ENCODE assay signal across 9 mouse cellular contexts in genomic region chr7:141294479-141294878, GRCm38 (mm10). TPM values are rescaled to one million over a fixed set of nuclear protein-coding genes. Genes with fewer than 3 reads are reported as not detected.
A peak's percentile ranks its signal among the peaks of the same experiment; 100 is the strongest.
DNase-seq lines count a peak whose midpoint lies in the region; ATAC-seq and TF ChIP-seq lines count a peak whose summit lies in the region.
"Had no signal": no experiment of that assay in that cellular context is flagged by ENCODE, and none has a peak within 500 bp of the region (broad histone marks: within the 10 kb centered on the region; RNA-seq: fewer than 3 reads in every experiment).

No protein-coding gene starts in this region.

- TF ChIP-seq CTCF in heart, postnatal 0 days (IDR thresholded peaks at IDR 0.05; ENCODE audit: low read depth), result no peak

- no peak overlapping the region for H3K9ac ChIP-seq in heart, postnatal 0 days (replicated peaks; ENCODE audit: low read depth, low read length)
- H3K9ac ChIP-seq in embryonic facial prominence, embryonic 11.5 days (replicated peaks; ENCODE audit: low read length), result no peak overlapping the region; the same call in 1 of the 2 replicates
- H3K9ac ChIP-seq in intestine, embryonic 14.5 days (ENCODE audit: low read length), result no peak overlapping the region
- H3K9ac ChIP-seq in midbrain, embryonic 15.5 days, result no peak overlapping the region

- TF ChIP-seq EP300 in heart, postnatal 0 days (IDR thresholded peaks at IDR 0.05; ENCODE audit: low read depth), result no peak

- no peak for ATAC-seq in heart, postnatal 0 days (ENCODE audit: insufficient read depth, low read depth)
- no peak for ATAC-seq in embryonic facial prominence, embryonic 11.5 days (replicated peaks; ENCODE audit: insufficient number of reproducible peaks, low FRiP score, low TSS enrichment, low read depth)
- no peak for ATAC-seq in intestine, embryonic 14.5 days (replicated peaks; ENCODE audit: low FRiP score, low TSS enrichment, low read depth)
- ATAC-seq in midbrain, embryonic 15.5 days (replicated peaks), result no peak
- ATAC-seq in inflammation-experienced regulatory T-cells, adult 6 months, result no peak

- H3K4me1 ChIP-seq in heart, postnatal 0 days (ENCODE audit: control insufficient read depth, insufficient read depth), result peaks cover 15% of the 10 kb centered on the region
- H3K4me1 ChIP-seq in embryonic facial prominence, embryonic 11.5 days (ENCODE audit: control insufficient read depth, insufficient read depth, low read length), result peaks cover 6% of the 10 kb centered on the region; the same call in 1 of the 2 replicates
- H3K4me1 ChIP-seq in intestine, embryonic 14.5 days (replicated peaks; ENCODE audit: control insufficient read depth, insufficient read depth, low read length), result peaks cover 18% of the 10 kb centered on the region
- peaks cover 30% of the 10 kb centered on the region for H3K4me1 ChIP-seq in midbrain, embryonic 15.5 days

- no peak for DNase-seq in heart, postnatal 0 days (ENCODE audit: low spot score)
- DNase-seq in heart, postnatal 10 days, result no peak
- peak; percentile 29 for DNase-seq in embryonic facial prominence, embryonic 11.5 days (ENCODE audit: low spot score)
- DNase-seq in intestine, embryonic 14.5 days (ENCODE audit: low spot score), result peak; percentile 66
- no peak for DNase-seq in cerebellum, adult 9-11 months
- DNase-seq in urinary bladder, postnatal 10 days (ENCODE audit: low spot score), result no peak

- peak overlapping the region; percentile 64 for H3K4me2 ChIP-seq in heart, postnatal 0 days (ENCODE audit: low read depth, low read length)
- H3K4me2 ChIP-seq in embryonic facial prominence, embryonic 11.5 days (ENCODE audit: low read depth, low read length), result peak overlapping the region; percentile 70
- H3K4me2 ChIP-seq in intestine, embryonic 14.5 days (ENCODE audit: low read length), result peak overlapping the region; percentile 69
- H3K4me2 ChIP-seq in midbrain, embryonic 15.5 days, result peak overlapping the region; percentile 66

- H3K27me3 ChIP-seq in heart, postnatal 0 days (ENCODE audit: control insufficient read depth, insufficient read depth, low read length), result peaks cover 54% of the 10 kb centered on the region
- H3K27me3 ChIP-seq in embryonic facial prominence, embryonic 11.5 days (ENCODE audit: control insufficient read depth, insufficient read depth, low read length), result peaks cover 34% of the 10 kb centered on the region
- H3K27me3 ChIP-seq in intestine, embryonic 14.5 days (replicated peaks; ENCODE audit: control insufficient read depth, insufficient read depth, low read length), result peaks cover 57% of the 10 kb centered on the region
- H3K27me3 ChIP-seq in midbrain, embryonic 15.5 days (replicated peaks), result peaks cover 46% of the 10 kb centered on the region

- H3K36me3 ChIP-seq in heart, postnatal 0 days (replicated peaks; ENCODE audit: control insufficient read depth, insufficient read depth, low read length), result peaks cover 16% of the 10 kb centered on the region
- no peaks in the 10 kb centered on the region for H3K36me3 ChIP-seq in embryonic facial prominence, embryonic 11.5 days (replicated peaks; ENCODE audit: control insufficient read depth, insufficient read depth, low read depth, low read length)
- H3K36me3 ChIP-seq in intestine, embryonic 14.5 days (ENCODE audit: control insufficient read depth, insufficient read depth, low read length), result peaks cover 21% of the 10 kb centered on the region
- H3K36me3 ChIP-seq in midbrain, embryonic 15.5 days (replicated peaks), result peaks cover 6% of the 10 kb centered on the region; the same call in 1 of the 2 replicates

- no peak overlapping the region for H3K27ac ChIP-seq in heart, postnatal 0 days (ENCODE audit: low read depth)
- no peak overlapping the region for H3K27ac ChIP-seq in embryonic facial prominence, embryonic 11.5 days (replicated peaks; ENCODE audit: low read depth, low read length)
- H3K27ac ChIP-seq in intestine, embryonic 14.5 days (ENCODE audit: low read depth), result no peak overlapping the region
- H3K27ac ChIP-seq in midbrain, embryonic 15.5 days, result no peak overlapping the region

- H3K4me3 ChIP-seq in heart, postnatal 0 days (ENCODE audit: low read depth, low read length), result peak overlapping the region; percentile 43
- peak overlapping the region; percentile 38 for H3K4me3 ChIP-seq in embryonic facial prominence, embryonic 11.5 days (ENCODE audit: low read depth, low read length)
- peak overlapping the region; percentile 31 for H3K4me3 ChIP-seq in intestine, embryonic 14.5 days (ENCODE audit: low read depth, low read length)
- H3K4me3 ChIP-seq in midbrain, embryonic 15.5 days, result 0 out of 2 replicates have a peak overlapping the region, but pooled peaks have one; percentile 35
- H3K4me3 ChIP-seq: myocyte had no signal

- H3K9me3 ChIP-seq in heart, postnatal 0 days (replicated peaks; ENCODE audit: control insufficient read depth, low read length), result no peaks in the 10 kb centered on the region
- H3K9me3 ChIP-seq in embryonic facial prominence, embryonic 11.5 days (replicated peaks; ENCODE audit: control insufficient read depth, low read length), result no peaks in the 10 kb centered on the region
- no peaks in the 10 kb centered on the region for H3K9me3 ChIP-seq in intestine, embryonic 14.5 days (ENCODE audit: control insufficient read depth, low read length)
- no peaks in the 10 kb centered on the region for H3K9me3 ChIP-seq in midbrain, embryonic 15.5 days

- WGBS in heart, postnatal 0 days, result 4% methylated on average over 21 of the region's 22 CpGs
- WGBS in embryonic facial prominence, embryonic 11.5 days, result 9% methylated on average over 22 of the region's 22 CpGs
- 6% methylated on average over 22 of the region's 22 CpGs for WGBS in intestine, embryonic 14.5 days
- WGBS in midbrain, embryonic 15.5 days, result 8% methylated on average over 22 of the region's 22 CpGs

- intact Hi-C loops in heart, postnatal 10 days (cut with DNase I), result no loop called here

RNA-seq across cellular contexts. Expression of gene Drd4, which starts 2.7 kb away (rescaled TPM):
- not detected in 2 replicates for total RNA-seq in heart, postnatal 0 days (2014; rRNA removed; ENCODE audit: low replicate concordance)
- 0.07 TPM in 1 of 2 replicates, not detected in the other for polyA plus RNA-seq in heart, postnatal 0 days (2015; fragmentation: Nextera tagmentation; extraction: Ambion mirVana)
- not detected for total RNA-seq in heart, postnatal 10 days (2021)
- polyA plus RNA-seq in embryonic facial prominence, embryonic 11.5 days (2014; fragmentation: Nextera tagmentation; extraction: Ambion mirVana), result 0.62 and 0.89 TPM in 2 replicates
- polyA plus RNA-seq in intestine, embryonic 14.5 days (2014; fragmentation: Nextera tagmentation; extraction: Ambion mirVana), result 0.39 and 0.93 TPM in 2 replicates
- 0.74 and 0.96 TPM in 2 replicates for polyA plus RNA-seq in midbrain, embryonic 15.5 days (2015; fragmentation: Nextera tagmentation; extraction: Ambion mirVana)
- polyA plus RNA-seq in inflammation-experienced regulatory T-cells, adult 6 months (2017; shearing (Covaris generic)), result not detected
- polyA plus RNA-seq: myocyte had no signal

RNA-seq across cellular contexts. Expression of gene Sct, which starts 15.5 kb away (rescaled TPM):
- total RNA-seq in heart, postnatal 0 days (2014; rRNA removed; ENCODE audit: low replicate concordance), result not detected in 2 replicates
- polyA plus RNA-seq in heart, postnatal 0 days (2015; fragmentation: Nextera tagmentation; extraction: Ambion mirVana), result 1.0 and 1.6 TPM in 2 replicates
- under 1 TPM in 1 of 2 experiments, not detected in 1; 0.48 TPM for total RNA-seq in heart, postnatal 10 days (2021)
- 4.5 and 6.7 TPM in 2 replicates for polyA plus RNA-seq in embryonic facial prominence, embryonic 11.5 days (2014; fragmentation: Nextera tagmentation; extraction: Ambion mirVana)
- polyA plus RNA-seq in intestine, embryonic 14.5 days (2014; fragmentation: Nextera tagmentation; extraction: Ambion mirVana), result 136 and 201 TPM in 2 replicates
- polyA plus RNA-seq in midbrain, embryonic 15.5 days (2015; fragmentation: Nextera tagmentation; extraction: Ambion mirVana), result 1.6 and 1.8 TPM in 2 replicates
- polyA plus RNA-seq in inflammation-experienced regulatory T-cells, adult 6 months (2017; shearing (Covaris generic)), result not detected

RNA-seq across cellular contexts. Expression of gene Cdhr5, which starts 17.9 kb away (rescaled TPM):
- total RNA-seq in heart, postnatal 0 days (2014; rRNA removed; ENCODE audit: low replicate concordance), result not detected in 2 replicates
- polyA plus RNA-seq in heart, postnatal 0 days (2015; fragmentation: Nextera tagmentation; extraction: Ambion mirVana), result not detected in 2 replicates
- not detected for total RNA-seq in heart, postnatal 10 days (2021)
- polyA plus RNA-seq in embryonic facial prominence, embryonic 11.5 days (2014; fragmentation: Nextera tagmentation; extraction: Ambion mirVana), result not detected in 2 replicates
- polyA plus RNA-seq in intestine, embryonic 14.5 days (2014; fragmentation: Nextera tagmentation; extraction: Ambion mirVana), result 31.9 and 36.8 TPM in 2 replicates
- polyA plus RNA-seq in midbrain, embryonic 15.5 days (2015; fragmentation: Nextera tagmentation; extraction: Ambion mirVana), result not detected in 2 replicates
- not detected for polyA plus RNA-seq in inflammation-experienced regulatory T-cells, adult 6 months (2017; shearing (Covaris generic))

RNA-seq across cellular contexts. Expression of gene Irf7, which starts 28.2 kb away (rescaled TPM):
- 10.0 and 18.8 TPM in 2 replicates for total RNA-seq in heart, postnatal 0 days (2014; rRNA removed; ENCODE audit: low replicate concordance)
- 6.2 and 7.5 TPM in 2 replicates for polyA plus RNA-seq in heart, postnatal 0 days (2015; fragmentation: Nextera tagmentation; extraction: Ambion mirVana)
- 1 to 10 TPM; 1.7 TPM for total RNA-seq in heart, postnatal 10 days (2021)
- polyA plus RNA-seq in embryonic facial prominence, embryonic 11.5 days (2014; fragmentation: Nextera tagmentation; extraction: Ambion mirVana), result 0.46 and 0.66 TPM in 2 replicates
- polyA plus RNA-seq in intestine, embryonic 14.5 days (2014; fragmentation: Nextera tagmentation; extraction: Ambion mirVana), result 2.7 and 3.1 TPM in 2 replicates
- polyA plus RNA-seq in midbrain, embryonic 15.5 days (2015; fragmentation: Nextera tagmentation; extraction: Ambion mirVana), result 2.1 and 4.2 TPM in 2 replicates
- polyA plus RNA-seq in inflammation-experienced regulatory T-cells, adult 6 months (2017; shearing (Covaris generic)), result 100 to 1,000 TPM in 2 of 3 experiments, 10 to 100 TPM in 1; 95.5 to 112 (median 100) TPM

RNA-seq across cellular contexts. Expression of gene Deaf1, which starts 33.0 kb away (rescaled TPM):
- total RNA-seq in heart, postnatal 0 days (2014; rRNA removed; ENCODE audit: low replicate concordance), result 26.4 and 30.6 TPM in 2 replicates
- 21.2 and 22.0 TPM in 2 replicates for polyA plus RNA-seq in heart, postnatal 0 days (2015; fragmentation: Nextera tagmentation; extraction: Ambion mirVana)
- total RNA-seq in heart, postnatal 10 days (2021), result 10 to 100 TPM; 25.0 to 27.0 TPM
- polyA plus RNA-seq in embryonic facial prominence, embryonic 11.5 days (2014; fragmentation: Nextera tagmentation; extraction: Ambion mirVana), result 53.9 and 60.8 TPM in 2 replicates
- polyA plus RNA-seq in intestine, embryonic 14.5 days (2014; fragmentation: Nextera tagmentation; extraction: Ambion mirVana), result 86.2 and 90.9 TPM in 2 replicates
- 224 and 234 TPM in 2 replicates for polyA plus RNA-seq in midbrain, embryonic 15.5 days (2015; fragmentation: Nextera tagmentation; extraction: Ambion mirVana)
- 10 to 100 TPM; 17.6 to 37.9 (median 34.6) TPM for polyA plus RNA-seq in inflammation-experienced regulatory T-cells, adult 6 months (2017; shearing (Covaris generic))

Comparison
In these comparisons a context has a peak if more than half of its experiments do, and no peak if none do; other contexts are left out.
1. DNase-seq: peak in embryonic facial prominence, embryonic 11.5 days (single experiment) and intestine, embryonic 14.5 days (single experiment); none in heart, postnatal 0 days (single experiment), heart, postnatal 10 days (0 of 2), cerebellum, adult 9-11 months (single experiment) and urinary bladder, postnatal 10 days (single experiment).
2. RNA of gene Sct, which starts 15.5 kb away (polyA plus RNA-seq): 136 to 201 TPM in intestine, embryonic 14.5 days; 4.5 to 6.7 TPM in embryonic facial prominence, embryonic 11.5 days, 1.6 to 1.8 TPM in midbrain, embryonic 15.5 days, 1.0 to 1.6 TPM in heart, postnatal 0 days and not detected in inflammation-experienced regulatory T-cells, adult 6 months; every median in the first group is over 10 times any median in the second.
3. RNA of gene Cdhr5, which starts 17.9 kb away (polyA plus RNA-seq): 31.9 to 36.8 TPM in intestine, embryonic 14.5 days; not detected in midbrain, embryonic 15.5 days, not detected in heart, postnatal 0 days, not detected in embryonic facial prominence, embryonic 11.5 days and not detected in inflammation-experienced regulatory T-cells, adult 6 months; every median in the first group is over 10 times any median in the second.
4. Peak in every context shown above with its lines, with median percentiles within 50 percentile points of each other: H3K4me2 ChIP-seq and H3K4me3 ChIP-seq.